Mouse (Mus musculus): ENCODE measurements around the gene Abat.

GRCm38 (mm10) chr16:8620315-8621115 lies 107.3 kb downstream of the Abat start:
- TF ChIP-seq CTCF (conservative IDR thresholded peaks at IDR 0.05; ENCODE audit: low read length) (no peak), POU5F1 (IDR thresholded peaks at IDR 0.05; ENCODE audit: borderline replicate concordance, low read length) (no peak)
